Mouse (Mus musculus): ENCODE results near the gene Tatdn3. TPM values are rescaled to one million over a fixed set of nuclear protein-coding genes. Genes with fewer than 3 reads are reported as not detected.

Gene Tatdn3
- 16.9 and 24.8 TPM in 2 replicates for total RNA-seq (2017)

DNA sequence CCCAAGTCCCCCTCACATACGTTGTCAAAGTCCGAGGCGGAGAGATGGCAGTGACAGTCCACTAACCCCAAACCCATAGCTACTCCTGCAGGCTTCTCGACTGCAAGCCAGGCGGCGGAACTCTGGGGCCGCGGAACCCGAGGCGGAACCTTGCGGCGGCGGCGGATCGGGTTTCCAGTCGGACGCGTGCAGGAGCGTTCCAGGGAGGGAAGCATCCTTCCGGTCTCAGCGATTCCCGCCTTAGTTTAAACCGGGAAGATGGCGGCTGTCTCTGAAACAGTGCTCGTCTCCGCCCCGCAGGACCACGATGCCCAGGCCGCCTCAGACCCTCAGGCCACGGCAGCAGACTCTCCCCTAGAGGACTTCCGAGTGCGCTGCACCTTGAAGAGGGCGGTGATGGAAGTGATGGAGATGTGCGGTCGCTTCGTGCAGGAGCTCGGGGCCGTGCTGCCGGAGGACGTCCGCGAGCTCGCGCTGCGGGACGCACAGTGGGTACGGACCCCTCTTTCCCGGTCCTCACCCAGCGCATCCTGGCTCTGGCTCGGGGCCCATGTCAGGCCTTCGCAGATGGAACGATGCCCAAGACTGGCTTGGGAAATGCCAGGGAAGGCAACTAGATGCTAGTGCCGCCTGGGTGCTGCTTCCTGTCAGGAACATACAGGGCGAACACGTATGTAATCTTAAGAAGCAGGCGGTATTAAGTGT is at the start of gene Tatdn3, which contains the start of gene Nsl1:
TSS of gene Tatdn3 (minus strand) at position 152 of the 705 bp plus-strand sequence.
TSS of gene Nsl1 (plus strand) at position 232 of the 705 bp plus-strand sequence.
- peak; percentile 97 for ATAC-seq (replicated peaks; ENCODE audit: low read depth, poor library complexity, severe bottlenecking)

DNA sequence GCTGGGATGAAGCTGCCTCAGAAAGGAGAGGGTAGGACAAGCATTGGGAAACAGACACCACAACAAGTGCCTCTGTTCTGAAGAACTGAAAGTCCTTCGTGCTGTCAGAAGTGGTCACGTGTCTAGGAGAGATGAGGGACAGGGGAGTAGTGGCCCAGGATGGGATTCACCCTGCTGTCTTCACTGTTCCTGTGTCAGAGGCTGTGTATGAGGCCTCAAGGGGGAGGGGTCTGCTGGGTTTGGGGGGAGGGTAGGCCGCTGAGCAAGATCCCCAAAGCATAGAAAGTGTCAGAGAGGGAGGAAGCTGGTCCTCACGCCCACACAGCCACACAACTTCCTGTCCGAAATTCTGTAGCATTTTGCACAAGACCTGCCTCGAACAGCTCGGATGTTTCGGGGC is 48.4 kb upstream of the Tatdn3 start:
- peak; percentile 59 for ATAC-seq (replicated peaks; ENCODE audit: low read depth, poor library complexity, severe bottlenecking)

DNA sequence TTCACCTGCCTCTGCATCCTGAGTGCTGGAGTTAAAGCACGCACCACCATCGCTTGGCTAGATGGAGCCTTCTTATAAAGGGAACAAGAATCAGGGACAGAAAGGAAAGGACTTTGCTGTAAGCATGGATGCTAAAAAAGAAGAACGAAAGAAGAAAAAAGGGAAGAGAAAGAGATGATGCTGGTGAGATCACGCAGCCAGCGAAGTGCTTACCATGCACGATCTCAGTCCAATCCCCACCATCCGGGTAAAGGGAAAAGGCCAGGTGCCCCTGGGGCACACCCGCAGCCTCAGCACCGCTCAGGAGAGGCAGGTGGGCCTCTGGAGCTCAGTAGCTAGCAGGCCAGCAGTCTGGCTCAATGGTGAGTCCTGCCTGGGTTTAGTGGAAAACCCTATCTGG is 47.2 kb upstream of the Tatdn3 start:
- ATAC-seq (replicated peaks; ENCODE audit: low read depth, poor library complexity, severe bottlenecking) = no peak

DNA sequence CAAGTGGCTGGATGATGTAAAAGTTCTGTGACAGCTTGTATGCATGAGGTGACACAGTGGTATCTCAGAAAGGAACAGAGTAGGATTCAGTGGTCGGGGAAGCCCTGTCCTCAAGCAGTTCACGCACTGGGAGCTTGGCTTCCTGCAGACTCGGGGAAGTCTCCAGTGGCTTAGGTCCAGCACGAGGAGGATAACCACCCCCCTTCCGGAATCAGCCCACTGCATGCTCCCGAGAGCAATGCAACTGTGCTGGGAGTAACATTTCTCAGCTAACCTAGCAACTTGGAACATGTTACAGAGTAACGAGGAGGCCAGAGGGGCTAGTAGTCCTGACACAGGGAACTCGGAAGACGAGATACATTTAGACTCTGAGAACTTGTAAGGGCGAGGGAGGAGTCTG is 44.6 kb upstream of the Tatdn3 start:
- ATAC-seq (replicated peaks; ENCODE audit: low read depth, poor library complexity, severe bottlenecking) = no peak

DNA sequence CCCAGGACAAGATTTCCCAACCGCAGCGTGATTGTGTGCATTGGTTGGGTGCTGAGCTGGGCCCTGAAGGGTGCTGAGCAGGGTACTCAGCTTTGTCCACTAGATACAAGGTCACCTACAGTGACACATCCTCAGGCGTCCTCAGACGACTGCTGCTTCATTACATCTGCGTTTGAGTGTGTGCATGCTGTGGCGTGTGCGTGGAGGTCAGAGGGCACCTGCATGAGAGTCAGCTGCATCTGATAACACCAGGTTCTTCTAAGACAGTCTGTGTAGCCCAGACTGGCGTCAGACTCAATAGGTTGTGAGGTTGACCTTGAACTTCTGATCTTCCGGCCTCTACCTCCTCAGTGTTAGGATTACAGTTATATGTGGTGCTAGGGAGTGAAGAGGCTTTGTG is 42.5 kb upstream of the Tatdn3 start:
- no peak for ATAC-seq (replicated peaks; ENCODE audit: low read depth, poor library complexity, severe bottlenecking)

DNA sequence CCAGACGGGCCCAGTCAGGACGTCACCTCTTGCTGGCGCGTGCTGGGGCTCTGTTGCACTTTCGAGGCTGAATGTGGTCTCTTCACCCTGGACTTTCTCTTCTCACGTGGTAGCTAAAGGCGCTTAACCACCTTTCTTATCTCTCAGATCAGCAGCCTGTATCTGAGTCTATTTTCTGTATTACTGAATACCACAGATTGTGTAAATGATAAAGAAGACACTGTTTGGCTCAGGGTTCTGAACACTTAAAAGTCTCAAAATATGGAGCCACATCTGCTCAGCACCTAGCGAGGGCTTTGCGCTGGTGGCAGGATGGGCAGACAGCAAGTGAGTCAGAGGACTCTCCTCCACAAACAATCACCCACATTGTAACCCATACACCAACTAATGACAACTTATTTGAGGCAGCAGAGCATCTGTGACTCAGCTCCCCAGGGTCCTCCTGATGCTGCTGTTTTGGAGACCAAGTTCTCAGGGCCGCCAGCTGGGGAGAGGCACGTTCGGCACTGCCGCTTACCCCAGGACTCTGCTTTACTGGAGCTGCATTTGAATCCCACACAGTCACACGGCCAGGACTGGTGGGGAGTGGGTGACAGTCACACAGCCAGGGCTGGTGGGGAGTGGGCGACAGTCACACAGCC is 40.1 kb upstream of the Tatdn3 start:
- no peak for ATAC-seq (replicated peaks; ENCODE audit: low read depth, poor library complexity, severe bottlenecking)

DNA sequence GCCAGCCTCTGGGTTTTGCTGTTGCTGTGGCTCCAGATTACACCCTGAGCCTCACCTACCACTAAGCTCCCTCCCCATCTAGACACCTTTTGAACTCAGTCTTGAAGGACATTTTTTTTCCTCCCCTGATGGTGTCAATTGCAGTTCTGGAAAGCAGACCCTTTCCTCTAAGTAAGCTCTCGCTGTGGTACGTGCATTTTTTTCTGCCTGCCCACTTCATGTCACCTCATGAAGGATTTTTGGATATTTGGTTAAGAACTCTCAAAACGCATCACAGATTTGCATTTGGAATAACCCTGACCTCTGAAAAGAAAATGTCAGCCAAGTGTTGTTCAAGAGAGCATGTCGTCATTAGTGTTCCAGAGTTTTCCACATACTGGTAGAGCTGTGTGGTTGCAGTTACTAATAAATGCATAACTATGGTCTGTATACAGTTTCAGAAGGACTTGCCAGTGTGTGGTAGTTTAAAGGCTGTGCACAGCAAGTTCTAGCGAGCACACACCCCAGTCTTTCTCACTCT is 37.1 kb upstream of the Tatdn3 start:
- ATAC-seq (replicated peaks; ENCODE audit: low read depth, poor library complexity, severe bottlenecking) = no peak

DNA sequence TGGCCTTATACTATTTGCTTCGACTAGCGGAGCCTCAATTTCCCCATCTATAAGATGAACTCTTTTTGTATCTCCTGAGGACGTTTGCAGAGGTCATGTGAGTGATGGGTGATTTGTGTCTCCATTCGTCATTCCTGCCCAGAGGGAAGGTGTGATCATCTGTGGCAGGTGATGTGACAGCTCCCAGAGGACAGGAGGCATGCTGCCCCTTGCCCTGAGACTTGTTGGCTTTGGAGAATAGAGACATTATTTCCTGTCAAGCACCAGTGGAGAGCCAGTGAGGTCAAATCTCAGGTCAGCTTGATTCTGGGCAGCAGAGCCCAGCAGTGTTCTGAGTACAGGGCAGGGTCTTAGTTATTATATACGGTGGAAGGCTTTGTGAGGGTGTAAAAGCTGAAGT is 36.4 kb upstream of the Tatdn3 start:
- no peak for ATAC-seq (replicated peaks; ENCODE audit: low read depth, poor library complexity, severe bottlenecking)

DNA sequence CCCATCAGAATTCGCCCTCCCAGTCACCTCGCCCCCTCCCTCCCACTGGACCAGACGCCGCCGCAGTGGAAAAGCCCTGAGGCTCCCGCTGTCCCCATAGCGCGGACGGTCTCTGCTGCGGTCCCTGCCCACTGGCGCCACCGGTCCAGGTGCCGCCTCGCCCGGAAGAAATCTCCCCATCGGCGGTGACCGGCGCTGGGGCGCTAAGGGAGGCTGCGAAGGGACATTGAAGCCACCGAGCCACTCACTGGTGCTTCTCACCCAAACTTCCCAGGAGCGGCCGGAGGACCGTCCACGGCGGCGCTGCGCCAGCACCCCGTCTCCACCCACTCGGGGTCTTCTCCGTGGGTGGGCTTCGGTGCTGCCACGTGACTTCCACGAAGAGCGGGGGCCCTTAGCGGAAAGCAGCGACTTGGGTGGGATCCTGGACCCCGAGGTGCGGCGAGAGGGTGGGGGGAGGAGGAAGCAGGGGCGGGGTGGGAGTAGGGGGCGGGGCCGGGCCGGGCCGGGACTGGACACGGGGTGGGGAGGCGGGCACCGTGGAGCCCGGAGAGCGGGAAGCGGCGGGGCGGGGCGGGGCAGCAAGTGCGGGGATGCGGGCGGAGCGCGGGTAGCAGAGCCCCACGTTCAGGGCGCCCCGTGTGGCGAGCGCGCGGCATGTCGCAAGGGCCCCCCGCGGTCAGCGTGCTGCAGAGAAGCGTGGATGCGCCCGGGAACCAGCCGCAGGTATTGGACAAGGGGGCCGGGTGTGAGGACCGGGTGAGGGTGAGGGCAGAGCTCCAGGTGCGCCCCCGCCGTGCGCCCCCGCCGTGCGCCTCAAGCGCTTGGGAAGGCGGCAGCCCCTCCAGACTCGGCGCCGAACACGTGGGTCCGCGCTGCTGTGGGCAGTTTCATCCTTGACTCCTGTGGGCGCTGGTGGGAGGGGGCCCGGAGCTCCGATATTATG is 35.3 kb upstream of the Tatdn3 start, which contains the start of gene Batf3:
TSS of gene Batf3 (plus strand) at position 46 of the 946 bp plus-strand sequence.
- peak; percentile 46 for ATAC-seq (replicated peaks; ENCODE audit: low read depth, poor library complexity, severe bottlenecking)

DNA sequence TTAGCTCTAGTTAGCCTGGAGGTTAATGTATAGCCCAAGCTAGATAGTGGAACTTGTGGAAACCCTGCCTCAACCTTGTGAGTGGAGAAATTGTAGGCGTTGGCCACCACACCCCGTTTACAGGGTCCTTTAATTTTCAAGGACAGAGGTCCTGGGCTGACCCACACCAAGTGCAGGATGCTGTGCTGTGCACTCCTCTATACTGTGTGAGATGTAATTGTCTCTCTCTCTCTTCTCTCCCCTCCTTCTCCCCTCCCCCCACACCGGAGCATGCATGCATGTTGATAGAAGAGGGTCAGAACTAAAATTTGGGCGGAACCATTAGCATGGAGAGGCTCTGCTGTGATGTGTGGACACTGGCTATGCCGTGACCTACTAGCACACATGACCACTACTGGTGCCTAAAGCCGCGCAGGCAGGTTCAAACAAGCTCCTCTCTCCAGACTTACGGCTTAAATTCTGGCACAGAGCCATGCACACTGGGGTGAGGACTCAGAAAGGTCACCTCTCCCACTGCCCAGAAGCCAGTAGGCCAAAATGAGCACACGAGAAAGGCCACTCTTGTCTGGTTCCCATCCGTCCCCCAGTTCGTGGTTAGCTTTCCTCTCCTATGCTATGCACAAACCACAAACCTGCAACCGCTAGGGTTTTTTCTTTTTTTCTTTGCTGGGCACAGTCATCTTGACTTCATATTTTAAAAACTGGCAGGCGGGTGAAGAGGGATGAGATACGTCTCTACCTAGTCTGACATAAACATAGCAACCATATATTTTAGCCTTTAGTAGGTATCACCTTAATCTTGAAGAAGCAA is 34.3 kb upstream of the Tatdn3 start:
- ATAC-seq (replicated peaks; ENCODE audit: low read depth, poor library complexity, severe bottlenecking) = peak; percentile 53

DNA sequence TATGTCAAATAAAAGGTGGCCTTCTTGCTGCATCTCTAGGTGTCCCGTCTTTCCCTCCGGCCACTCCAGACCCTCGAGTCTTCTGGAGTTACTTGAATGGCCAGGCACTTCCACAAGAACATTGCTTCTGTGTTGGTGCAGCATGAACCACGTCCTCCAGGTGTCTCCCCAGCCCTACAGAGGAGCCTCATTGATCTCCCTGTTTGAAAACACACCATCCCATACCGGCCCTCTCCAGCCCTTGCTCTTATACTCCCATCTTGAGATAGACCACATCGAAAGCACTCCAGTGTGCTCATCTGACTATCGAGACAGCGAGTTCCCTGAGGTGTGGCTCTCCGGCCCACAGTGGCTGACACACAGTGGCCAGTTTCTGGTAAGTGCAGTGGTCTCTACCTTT is 32.3 kb upstream of the Tatdn3 start:
- ATAC-seq (replicated peaks; ENCODE audit: low read depth, poor library complexity, severe bottlenecking) = no peak

DNA sequence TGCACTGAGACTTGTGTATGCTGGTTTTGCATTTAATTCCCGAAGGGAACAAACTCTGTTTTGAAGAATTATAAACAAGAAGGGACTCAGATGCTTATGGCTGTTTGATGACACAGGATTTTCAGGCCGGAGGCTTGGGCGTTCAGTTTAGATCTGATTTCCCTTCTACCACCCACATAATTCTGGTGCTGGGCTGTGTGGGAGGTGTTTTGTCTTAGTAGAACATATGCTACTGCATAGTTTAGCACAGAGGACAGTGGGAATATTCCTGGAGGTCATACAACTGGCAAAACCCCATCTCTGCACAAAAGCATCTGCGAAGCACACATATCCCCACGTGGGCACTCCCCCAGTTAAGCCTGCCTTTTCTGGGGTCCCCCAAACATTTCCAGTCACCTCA is 30.8 kb upstream of the Tatdn3 start:
- ATAC-seq (replicated peaks; ENCODE audit: low read depth, poor library complexity, severe bottlenecking) = no peak

DNA sequence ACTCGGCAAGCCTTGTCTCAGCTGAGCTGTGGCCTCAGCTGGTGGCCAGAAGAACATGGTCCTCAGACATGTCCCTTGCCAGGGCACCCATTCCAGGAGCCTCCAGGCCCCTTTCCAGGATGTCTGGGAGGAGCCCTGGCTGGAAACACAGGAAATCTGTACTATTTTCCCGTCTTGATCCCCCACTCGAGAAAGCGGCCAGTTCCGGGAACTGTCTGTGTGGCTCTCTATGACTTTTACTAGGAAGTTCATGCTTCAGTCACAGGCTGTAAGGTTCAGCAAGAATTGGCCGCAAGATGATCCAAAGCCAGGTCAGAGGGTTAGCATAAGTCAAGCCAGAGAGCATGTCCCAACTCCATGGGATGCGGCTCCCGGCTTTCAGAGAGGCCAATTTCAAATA is 29.3 kb upstream of the Tatdn3 start:
- ATAC-seq (replicated peaks; ENCODE audit: low read depth, poor library complexity, severe bottlenecking) = no peak

DNA sequence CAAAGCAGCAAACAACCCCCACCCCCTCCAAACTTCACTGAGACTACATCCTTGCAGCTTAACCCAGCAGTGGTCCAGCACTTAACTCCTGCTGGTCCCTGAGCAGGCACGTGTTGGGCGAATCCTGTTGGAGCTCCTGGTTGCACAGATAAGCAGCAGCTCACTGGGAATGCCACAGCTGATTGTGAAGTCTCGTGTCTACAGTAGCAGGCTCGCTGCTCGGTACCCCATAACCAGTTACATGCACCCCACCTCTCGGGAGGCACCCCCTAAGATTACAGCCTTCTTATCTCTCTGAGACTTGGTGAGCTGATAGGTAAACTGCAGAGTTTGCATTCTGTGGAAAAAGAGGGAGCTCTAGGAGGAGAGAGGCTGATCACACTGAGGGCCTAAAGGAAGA is 26.6 kb upstream of the Tatdn3 start:
- no peak for ATAC-seq (replicated peaks; ENCODE audit: low read depth, poor library complexity, severe bottlenecking)

DNA sequence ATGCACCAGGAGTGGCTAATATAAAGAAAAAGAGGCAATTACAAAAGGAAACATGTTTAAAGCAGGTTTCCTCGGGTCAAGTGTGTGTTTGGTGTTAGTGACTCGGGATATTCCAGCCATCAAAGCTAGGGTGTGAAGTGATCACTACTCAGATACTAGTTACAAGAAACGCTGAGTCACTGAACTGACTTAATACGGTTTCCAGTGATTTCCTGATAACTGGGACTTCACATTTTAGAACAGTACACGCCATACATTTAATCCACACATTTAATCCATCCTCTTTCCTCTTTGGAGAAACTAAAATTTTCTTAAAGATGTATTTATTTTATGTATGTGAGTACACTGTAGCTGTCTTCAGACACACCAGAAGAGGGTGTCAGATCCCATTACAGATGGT is 25.2 kb upstream of the Tatdn3 start:
- ATAC-seq (replicated peaks; ENCODE audit: low read depth, poor library complexity, severe bottlenecking) = no peak

DNA sequence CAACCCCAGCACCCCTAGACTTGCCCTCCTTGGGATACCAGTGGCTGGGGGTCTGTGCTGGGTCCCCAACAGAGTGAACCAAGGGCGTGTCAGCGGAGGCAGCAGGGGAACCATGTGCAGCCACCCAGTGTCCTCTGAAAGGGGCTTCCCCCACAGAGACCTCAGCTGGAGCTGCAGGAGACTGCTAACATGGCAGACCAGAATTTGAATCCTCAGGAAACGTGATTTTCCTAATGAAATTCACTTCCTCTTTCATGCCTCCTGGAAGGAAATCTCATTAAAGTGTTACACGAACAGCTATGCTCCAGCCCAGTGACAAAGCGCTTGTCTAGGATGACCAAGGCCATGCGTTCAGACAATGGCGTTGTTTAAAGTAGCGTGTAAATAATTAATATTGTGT is 24.2 kb upstream of the Tatdn3 start:
- ATAC-seq (replicated peaks; ENCODE audit: low read depth, poor library complexity, severe bottlenecking) = no peak

DNA sequence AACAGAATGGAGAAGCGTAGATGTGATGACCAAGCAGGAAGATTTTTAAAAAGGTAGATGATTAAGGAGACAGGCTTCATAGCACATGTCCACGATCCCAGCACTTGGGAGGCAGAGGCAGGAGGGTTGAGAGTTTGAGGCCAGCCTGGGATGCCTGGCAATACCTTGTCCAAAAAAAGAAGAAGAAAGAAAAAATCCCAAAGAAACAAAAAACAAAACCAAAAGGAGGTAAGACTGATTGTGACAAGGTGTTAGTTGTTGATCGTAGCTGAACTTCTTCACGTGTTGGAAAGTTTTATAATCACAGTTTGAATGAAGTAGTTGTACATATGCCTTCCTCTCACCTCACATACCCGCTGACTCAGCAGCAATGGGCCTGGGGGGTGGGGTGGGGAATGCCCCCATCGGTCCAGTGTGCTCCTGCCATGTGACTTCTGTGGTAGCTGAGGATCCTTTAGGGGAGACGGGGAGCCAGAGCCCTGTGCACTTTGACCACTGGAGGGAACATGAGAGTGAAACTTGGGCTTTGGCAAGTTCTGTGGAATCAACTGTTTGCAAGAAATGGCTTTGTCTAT is 23.7 kb upstream of the Tatdn3 start:
- ATAC-seq (replicated peaks; ENCODE audit: low read depth, poor library complexity, severe bottlenecking) = no peak

DNA sequence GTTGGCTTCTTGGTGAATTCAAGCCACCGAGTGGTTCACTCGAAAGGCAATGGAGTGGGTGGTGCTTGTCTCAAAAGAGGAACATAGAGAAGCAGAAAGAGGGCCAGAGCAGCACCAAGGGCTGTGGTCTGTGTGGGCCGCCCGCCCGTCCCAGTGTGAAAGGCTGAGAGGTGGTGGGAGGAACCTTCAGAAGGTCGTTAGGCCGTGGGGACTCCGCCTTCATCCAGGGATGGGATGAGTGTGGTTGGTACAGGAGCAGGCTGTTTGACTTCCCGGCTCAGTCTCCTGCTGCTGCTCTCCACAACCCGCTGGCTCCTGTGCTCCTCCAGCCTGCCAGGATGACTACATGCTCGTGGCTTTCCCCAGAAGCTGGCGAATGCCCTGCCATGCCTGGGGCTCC is 22.9 kb upstream of the Tatdn3 start:
- ATAC-seq (replicated peaks; ENCODE audit: low read depth, poor library complexity, severe bottlenecking) = peak; percentile 89

DNA sequence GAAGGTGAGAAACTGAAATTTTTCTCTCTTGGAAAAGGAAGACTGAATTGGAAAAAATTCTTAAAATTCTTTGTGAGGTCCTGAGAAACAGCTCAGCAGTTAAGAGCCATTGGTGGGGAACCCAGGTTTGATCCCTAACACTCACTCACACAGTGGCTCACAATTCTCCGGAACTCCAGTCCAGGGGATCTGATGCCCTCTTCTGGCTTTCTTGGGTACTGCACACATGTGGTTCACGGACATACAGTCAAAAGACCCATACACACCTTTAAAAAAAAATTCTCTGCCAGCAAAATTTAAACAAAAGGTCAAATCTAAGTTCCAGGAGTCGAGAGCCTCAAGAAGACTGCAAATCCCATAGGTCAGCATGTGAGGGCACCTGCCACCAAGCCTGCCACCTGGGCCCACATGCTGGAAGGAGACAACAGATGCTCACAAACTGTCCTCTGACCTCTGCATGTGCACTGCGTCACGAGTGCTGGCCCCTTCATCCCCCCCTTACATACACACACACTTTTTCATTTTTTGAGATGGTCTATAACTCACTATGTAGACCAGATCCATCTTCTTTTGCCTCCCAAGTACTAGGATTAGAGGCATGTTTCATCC is 22.3 kb upstream of the Tatdn3 start:
- ATAC-seq (replicated peaks; ENCODE audit: low read depth, poor library complexity, severe bottlenecking) = peak; percentile 40

Measured in common myeloid progenitor, adult 5-6 weeks (primary cell).